24 mouse cellular contexts compared by ENCODE assay signal in the genomic region with DNA sequence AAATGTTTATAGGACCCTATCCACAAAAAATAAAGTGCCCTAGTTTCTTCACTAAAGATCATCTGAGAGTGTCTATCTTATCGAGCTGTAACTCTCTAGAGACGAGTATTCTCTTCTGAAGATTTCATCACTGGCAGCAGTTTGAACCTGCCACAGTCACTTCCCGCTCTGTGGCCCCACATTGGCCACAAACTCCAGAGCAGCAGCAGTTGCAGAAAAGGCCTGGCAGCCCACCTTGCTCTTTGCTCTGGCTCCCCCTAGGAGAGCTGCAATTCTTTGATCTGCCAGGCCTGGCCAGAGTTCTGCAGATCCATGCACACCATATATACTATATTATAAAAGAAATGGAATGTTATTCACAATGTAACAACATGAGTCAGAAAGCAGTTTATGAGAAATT.
A peak's percentile ranks its signal among the peaks of the same experiment; 100 is the strongest.
DNase-seq lines count a peak whose midpoint lies in the region; ATAC-seq and TF ChIP-seq lines count a peak whose summit lies in the region.
"Had no signal": no experiment of that assay in that cellular context is flagged by ENCODE, and none has a peak within 500 bp of the region (broad histone marks: within the 10 kb centered on the region; RNA-seq: fewer than 3 reads in every experiment).

No protein-coding gene starts in this region.

- TF ChIP-seq CTCF in layer of hippocampus, adult 2 months (conservative IDR thresholded peaks at IDR 0.05): peak; percentile 36; the same call in 1 of the 2 replicates

- H3K27ac ChIP-seq in layer of hippocampus, adult 2 months: no peak overlapping the region
- H3K27ac ChIP-seq: forebrain, embryonic 10.5 days; forebrain, embryonic 13.5 days; heart, embryonic 15.5 days; hindbrain, embryonic 14.5 days; hindbrain, postnatal 0 days had no signal

- peak; percentile 53 to 64; a peak in 3 of 4 replicates for ATAC-seq in hematopoietic stem cell, adult 5-6 weeks (replicated peaks in 1 of 2; ENCODE audit: insufficient read depth in 1 of 2, low FRiP score in 2 of 2, low TSS enrichment in 1 of 2, low read depth in 1 of 2, poor library complexity in 2 of 2, severe bottlenecking in 2 of 2)
- peak; percentile 60; the same call in 1 of the 2 replicates for ATAC-seq in neutrophil, adult 5-6 weeks (ENCODE audit: extremely low read depth, insufficient number of reproducible peaks, low FRiP score, poor library complexity, severe bottlenecking)
- ATAC-seq: forebrain, embryonic 13.5 days; forebrain, embryonic 16.5 days; hindbrain, postnatal 0 days; Patski had no signal

- no peak for DNase-seq in layer of hippocampus, adult 2 months (ENCODE audit: low spot score in 2 of 2)
- no peak for DNase-seq in layer of hippocampus, postnatal 36 days
- peak; percentile 82 for DNase-seq in 416B (ENCODE audit: low read depth)
- DNase-seq in lung, postnatal 14 days: no peak
- DNase-seq in lung, postnatal 10 days: no peak
- DNase-seq: adrenal gland, postnatal 14 days; B cell, adult 2 months; cerebellum, adult 11 months; cerebellum, adult 8-10 months; cerebellum, postnatal 36 days; gastrocnemius, postnatal 14 days; heart, adult 18-20 months; heart, postnatal 10 days; heart, postnatal 36 days had no signal

- no peak overlapping the region for H3K4me3 ChIP-seq in layer of hippocampus, adult 2 months
- H3K4me3 ChIP-seq: forebrain, embryonic 10.5 days; forebrain, embryonic 13.5 days; heart, embryonic 12.5 days; heart, embryonic 15.5 days had no signal
